Mouse (Mus musculus): ENCODE measurements around the gene Olfr221. TPM values are rescaled to one million over a fixed set of nuclear protein-coding genes. Genes with fewer than 3 reads are reported as not detected.

Gene Olfr221
- polyA plus RNA-seq, 1 experiment from 2014 or later: not detected

- Histone ChIP-seq H3K4me1 (peaks cover 80% of the 10 kb centered on the region), H3K9me3 (no peaks in the 10 kb centered on the region), H3K27ac (replicated peaks) (no peak overlapping the region), H3K4me2 (no peak overlapping the region), H3K27me3 (replicated peaks) (no peaks in the 10 kb centered on the region), H3K36me3 (peaks cover 23% of the 10 kb centered on the region), H3K4me3 (no peak overlapping the region), H3K9ac (peak overlapping the region; percentile 94; the same call in 1 of the 2 replicates)
- WGBS: 70% methylated on average over 4 of the region's 4 CpGs
- no peak for ATAC-seq (ENCODE audit: extremely low read depth, insufficient number of reproducible peaks, low FRiP score, low TSS enrichment)
Measured at GRCm38 (mm10) chr14:52012085-52012484, 30.2 kb downstream of the Olfr221 start.

- Histone ChIP-seq H3K4me3 (no peak overlapping the region), H3K4me2 (no peak overlapping the region), H3K4me1 (peaks cover 80% of the 10 kb centered on the region), H3K9me3 (no peaks in the 10 kb centered on the region), H3K27ac (replicated peaks) (0 out of 2 replicates have a peak overlapping the region, but pooled peaks have one; percentile 78), H3K9ac (no peak overlapping the region), H3K27me3 (replicated peaks) (no peaks in the 10 kb centered on the region), H3K36me3 (peaks cover 27% of the 10 kb centered on the region)
- WGBS: 59% methylated on average over 1 of the region's 1 CpGs
- ATAC-seq (ENCODE audit: extremely low read depth, insufficient number of reproducible peaks, low FRiP score, low TSS enrichment): no peak
Measured at GRCm38 (mm10) chr14:52011683-52012082, 30.6 kb downstream of the Olfr221 start.

- Histone ChIP-seq H3K4me2 (peak overlapping the region; percentile 63), H3K36me3 (peaks cover 38% of the 10 kb centered on the region), H3K27ac (replicated peaks) (peak overlapping the region; percentile 78), H3K9me3 (no peaks in the 10 kb centered on the region), H3K4me1 (peaks cover 80% of the 10 kb centered on the region), H3K4me3 (peak overlapping the region; percentile 37), H3K9ac (peak overlapping the region; percentile 66), H3K27me3 (replicated peaks) (no peaks in the 10 kb centered on the region)
- 6% methylated on average over 9 of the region's 9 CpGs for WGBS
- no peak for ATAC-seq (ENCODE audit: extremely low read depth, insufficient number of reproducible peaks, low FRiP score, low TSS enrichment)
Measured at GRCm38 (mm10) chr14:52010446-52011111, 31.7 kb downstream of the Olfr221 start.

- Histone ChIP-seq H3K4me2 (peak overlapping the region; percentile 63), H3K27ac (replicated peaks) (no peak overlapping the region; the same call in 1 of the 2 replicates), H3K4me3 (no peak overlapping the region), H3K9ac (peak overlapping the region; percentile 66; the same call in 1 of the 2 replicates), H3K36me3 (peaks cover 45% of the 10 kb centered on the region), H3K27me3 (replicated peaks) (no peaks in the 10 kb centered on the region), H3K4me1 (peaks cover 81% of the 10 kb centered on the region), H3K9me3 (no peaks in the 10 kb centered on the region)
- 69% methylated on average over 6 of the region's 6 CpGs for WGBS
- no peak for ATAC-seq (ENCODE audit: extremely low read depth, insufficient number of reproducible peaks, low FRiP score, low TSS enrichment)
Measured at GRCm38 (mm10) chr14:52009841-52010240, 32.4 kb downstream of the Olfr221 start.

GRCm38 (mm10) chr14:52009361-52009760 lies 32.9 kb downstream of the Olfr221 start:
- no peaks in the 10 kb centered on the region for H3K27me3 ChIP-seq (replicated peaks)
- no peak for ATAC-seq (ENCODE audit: extremely low read depth, insufficient number of reproducible peaks, low FRiP score, low TSS enrichment)
- H3K9ac ChIP-seq: 0 out of 2 replicates have a peak overlapping the region, but pooled peaks have one; percentile 66
- no peak overlapping the region for H3K27ac ChIP-seq (replicated peaks)
- peaks cover 85% of the 10 kb centered on the region for H3K4me1 ChIP-seq
- H3K4me2 ChIP-seq: peak overlapping the region; percentile 36; the same call in 1 of the 2 replicates
- no peak overlapping the region for H3K4me3 ChIP-seq
- peaks cover 50% of the 10 kb centered on the region for H3K36me3 ChIP-seq
- no peaks in the 10 kb centered on the region for H3K9me3 ChIP-seq
- 56% methylated on average over 26 of the region's 26 CpGs for WGBS

- no peaks in the 10 kb centered on the region for H3K27me3 ChIP-seq (replicated peaks)
- no peaks in the 10 kb centered on the region for H3K9me3 ChIP-seq
- 54% methylated on average over 38 of the region's 38 CpGs for WGBS
- peak overlapping the region; percentile 36; the same call in 1 of the 2 replicates for H3K4me2 ChIP-seq
- H3K36me3 ChIP-seq: peaks cover 58% of the 10 kb centered on the region
- ATAC-seq (ENCODE audit: extremely low read depth, insufficient number of reproducible peaks, low FRiP score, low TSS enrichment): no peak
- H3K4me1 ChIP-seq: peaks cover 90% of the 10 kb centered on the region
- H3K27ac ChIP-seq (replicated peaks): no peak overlapping the region
- H3K9ac ChIP-seq: 0 out of 2 replicates have a peak overlapping the region, but pooled peaks have one; percentile 40
- H3K4me3 ChIP-seq: no peak overlapping the region
Measured at GRCm38 (mm10) chr14:52008321-52009203, 33.7 kb downstream of the Olfr221 start.

GRCm38 (mm10) chr14:52006771-52007170 lies 35.5 kb downstream of the Olfr221 start:
- Histone ChIP-seq H3K27me3 (replicated peaks) (no peaks in the 10 kb centered on the region), H3K4me3 (no peak overlapping the region), H3K4me2 (no peak overlapping the region), H3K9me3 (no peaks in the 10 kb centered on the region), H3K36me3 (peaks cover 76% of the 10 kb centered on the region), H3K4me1 (peaks cover 73% of the 10 kb centered on the region), H3K9ac (peak overlapping the region; percentile 60), H3K27ac (replicated peaks) (peak overlapping the region; percentile 80)
- no peak for ATAC-seq (ENCODE audit: extremely low read depth, insufficient number of reproducible peaks, low FRiP score, low TSS enrichment)
- 87% methylated on average over 23 of the region's 23 CpGs for WGBS

GRCm38 (mm10) chr14:52006241-52006640 lies 36.0 kb downstream of the Olfr221 start:
- WGBS: 45% methylated on average over 8 of the region's 8 CpGs
- ATAC-seq (ENCODE audit: extremely low read depth, insufficient number of reproducible peaks, low FRiP score, low TSS enrichment): no peak
- H3K27ac ChIP-seq (replicated peaks): peak overlapping the region; percentile 80
- H3K4me3 ChIP-seq: no peak overlapping the region
- H3K4me2 ChIP-seq: peak overlapping the region; percentile 40
- no peaks in the 10 kb centered on the region for H3K9me3 ChIP-seq
- peaks cover 68% of the 10 kb centered on the region for H3K4me1 ChIP-seq
- H3K27me3 ChIP-seq (replicated peaks): no peaks in the 10 kb centered on the region
- H3K9ac ChIP-seq: peak overlapping the region; percentile 60
- peaks cover 79% of the 10 kb centered on the region for H3K36me3 ChIP-seq

GRCm38 (mm10) chr14:52005616-52006015 lies 36.6 kb downstream of the Olfr221 start:
- Histone ChIP-seq H3K27ac (replicated peaks) (peak overlapping the region; percentile 80), H3K4me1 (peaks cover 62% of the 10 kb centered on the region), H3K27me3 (replicated peaks) (no peaks in the 10 kb centered on the region), H3K9ac (peak overlapping the region; percentile 60; the same call in 1 of the 2 replicates), H3K4me3 (no peak overlapping the region), H3K9me3 (no peaks in the 10 kb centered on the region), H3K36me3 (peaks cover 84% of the 10 kb centered on the region), H3K4me2 (peak overlapping the region; percentile 40)
- ATAC-seq (ENCODE audit: extremely low read depth, insufficient number of reproducible peaks, low FRiP score, low TSS enrichment): no peak
- 48% methylated on average over 6 of the region's 6 CpGs for WGBS

GRCm38 (mm10) chr14:52005141-52005540 lies 37.1 kb downstream of the Olfr221 start:
- Histone ChIP-seq H3K4me1 (peaks cover 57% of the 10 kb centered on the region), H3K4me2 (no peak overlapping the region), H3K27ac (replicated peaks) (peak overlapping the region; percentile 80), H3K9me3 (no peaks in the 10 kb centered on the region), H3K9ac (peak overlapping the region; percentile 34; the same call in 1 of the 2 replicates), H3K27me3 (replicated peaks) (no peaks in the 10 kb centered on the region), H3K4me3 (no peak overlapping the region), H3K36me3 (peaks cover 89% of the 10 kb centered on the region)
- no peak for ATAC-seq (ENCODE audit: extremely low read depth, insufficient number of reproducible peaks, low FRiP score, low TSS enrichment)
- WGBS: 56% methylated on average over 7 of the region's 7 CpGs

GRCm38 (mm10) chr14:52003981-52004495 lies 38.2 kb downstream of the Olfr221 start:
- Histone ChIP-seq H3K27me3 (replicated peaks) (no peaks in the 10 kb centered on the region), H3K4me1 (peaks cover 46% of the 10 kb centered on the region), H3K4me2 (no peak overlapping the region), H3K27ac (replicated peaks) (no peak overlapping the region), H3K9ac (no peak overlapping the region), H3K9me3 (no peaks in the 10 kb centered on the region), H3K36me3 (peaks cover 91% of the 10 kb centered on the region), H3K4me3 (no peak overlapping the region)
- WGBS: 48% methylated on average over 16 of the region's 16 CpGs
- no peak for ATAC-seq (ENCODE audit: extremely low read depth, insufficient number of reproducible peaks, low FRiP score, low TSS enrichment)
